Mouse (Mus musculus): ENCODE measurements around the gene Smarce1.

Gene Smarce1

GRCm38 (mm10) chr11:99169438-99169837 lies 61.4 kb downstream of the Smarce1 start:
- DNase-seq (ENCODE audit: low read depth): no peak

- no peak for DNase-seq (ENCODE audit: low read depth)
Observed at GRCm38 (mm10) chr11:99168030-99168474, 62.8 kb downstream of the Smarce1 start.

GRCm38 (mm10) chr11:99167576-99167975 lies 63.2 kb downstream of the Smarce1 start:
- no peak for DNase-seq (ENCODE audit: low read depth)

- no peak for DNase-seq (ENCODE audit: low read depth)
Observed at GRCm38 (mm10) chr11:99166241-99166640, 64.6 kb downstream of the Smarce1 start.

- no peak for DNase-seq (ENCODE audit: low read depth)
Observed at GRCm38 (mm10) chr11:99165031-99165752, 65.6 kb downstream of the Smarce1 start.

- no peak for DNase-seq (ENCODE audit: low read depth)
Observed at GRCm38 (mm10) chr11:99162972-99163686, 67.7 kb downstream of the Smarce1 start.

GRCm38 (mm10) chr11:99161648-99162047 lies 69.2 kb downstream of the Smarce1 start:
- DNase-seq (ENCODE audit: low read depth): no peak

- DNase-seq (ENCODE audit: low read depth): no peak
Observed at GRCm38 (mm10) chr11:99160228-99160627, 70.6 kb downstream of the Smarce1 start.
